Mouse (Mus musculus) embryonic facial prominence, embryonic 11.5 days (tissue): ENCODE data around the gene Abhd5. TPM values are rescaled to one million over a fixed set of nuclear protein-coding genes. Genes with fewer than 3 reads are reported as not detected.

Experiments
- ATAC-seq: fragments of 200-750 bp; cut with Nextera tagmentation; replicated peaks from 2 replicates; pipeline ENCODE4 v1.8.0; 2017; ENCODE audit warnings: low read depth; ENCODE audit not compliant: insufficient number of reproducible peaks, low FRiP score, low TSS enrichment
- DNase-seq: peaks from one replicate; pipeline ENCODE4 v3.0.0-alpha.2; 2015; ENCODE audit warnings: low spot score
- H3K27ac ChIP-seq: fragments of 300-500 bp; sonication (generic); replicated peaks from 2 replicates; pipeline ENCODE4 v1.5.1; 2014; ENCODE audit warnings: mild to moderate bottlenecking, low read depth, low read length, control low read depth
- H3K27me3 ChIP-seq: fragments of 300-500 bp; sonication (generic); 2 replicates; pipeline ENCODE4 v1.6.1; 2014; ENCODE audit warnings: mild to moderate bottlenecking, low read length, moderate library complexity, mixed read lengths; ENCODE audit not compliant: control insufficient read depth, insufficient read depth
- H3K36me3 ChIP-seq: fragments of 300-500 bp; sonication (generic); replicated peaks from 2 replicates; pipeline ENCODE4 v1.6.1; 2014; ENCODE audit warnings: low read depth, mild to moderate bottlenecking, low read length, moderate library complexity, mixed read lengths; ENCODE audit not compliant: control insufficient read depth, insufficient read depth
- H3K4me1 ChIP-seq: fragments of 300-500 bp; sonication (generic); 2 replicates; pipeline ENCODE4 v1.6.1; 2014; ENCODE audit warnings: low read length, mixed read lengths; ENCODE audit not compliant: control insufficient read depth, insufficient read depth
- H3K4me2 ChIP-seq: fragments of 300-500 bp; sonication (generic); 2 replicates; pipeline ENCODE4 v1.6.1; 2014; ENCODE audit warnings: low read depth, mild to moderate bottlenecking, control low read depth, low read length, moderate library complexity
- H3K4me3 ChIP-seq: fragments of 300-500 bp; sonication (generic); 2 replicates; pipeline ENCODE4 v1.5.1; 2014; ENCODE audit warnings: low read depth, low read length, control low read depth
- H3K9ac ChIP-seq: fragments of 300-500 bp; sonication (generic); replicated peaks from 2 replicates; pipeline ENCODE4 v1.6.1; 2014; ENCODE audit warnings: mild to moderate bottlenecking, control low read depth, low read length
- H3K9me3 ChIP-seq: fragments of 300-500 bp; sonication (generic); replicated peaks from 2 replicates; pipeline ENCODE4 v1.6.1; 2016; ENCODE audit warnings: mild to moderate bottlenecking, low read length, inconsistent platforms, mixed read lengths; ENCODE audit not compliant: control insufficient read depth
- WGBS: fragments of 180-500 bp; shearing (Covaris S2); extraction: QIAGEN DNeasy Blood & Tissue Kit; methylation state at CpG from one replicate; pipeline ENCODE4 v1.1.7; 2014; 5-methylcytosine and 5-hydroxymethylcytosine counted together
- polyA plus RNA-seq: library from polyadenylated mRNA; unstranded; fragments of >200 nt; fragmentation: Nextera tagmentation; extraction: Ambion mirVana; gene quantifications from 2 replicates; pipeline ENCODE4 v1.2.1, GENCODE M21; 2014

The Abhd5 gene
- polyA plus RNA-seq, 1 experiment from 2014 or later: 29.2 TPM

- Histone ChIP-seq H3K4me3 (no peak overlapping the region), H3K9me3 (no peaks in the 10 kb centered on the region), H3K4me1 (no peaks in the 10 kb centered on the region), H3K4me2 (no peak overlapping the region), H3K27ac (no peak overlapping the region), H3K36me3 (no peaks in the 10 kb centered on the region), H3K27me3 (no peaks in the 10 kb centered on the region), H3K9ac (no peak overlapping the region)
- ATAC-seq (no peak), DNase-seq (no peak)
- 71% methylated on average over 2 of the region's 2 CpGs for WGBS
Observed at GRCm38 (mm10) chr9:122336677-122337076, 14.7 kb upstream of the Abhd5 start.

- WGBS: 50% methylated on average over 8 of the region's 8 CpGs
- H3K9ac ChIP-seq: no peak overlapping the region
- no peak overlapping the region for H3K4me3 ChIP-seq
- no peaks in the 10 kb centered on the region for H3K4me1 ChIP-seq
- no peak overlapping the region for H3K4me2 ChIP-seq
- no peaks in the 10 kb centered on the region for H3K27me3 ChIP-seq
- no peak overlapping the region for H3K27ac ChIP-seq
- DNase-seq: no peak
- H3K9me3 ChIP-seq: no peaks in the 10 kb centered on the region
- no peak for ATAC-seq
- H3K36me3 ChIP-seq: no peaks in the 10 kb centered on the region
Observed at GRCm38 (mm10) chr9:122337510-122337931, 13.9 kb upstream of the Abhd5 start.

DNA sequence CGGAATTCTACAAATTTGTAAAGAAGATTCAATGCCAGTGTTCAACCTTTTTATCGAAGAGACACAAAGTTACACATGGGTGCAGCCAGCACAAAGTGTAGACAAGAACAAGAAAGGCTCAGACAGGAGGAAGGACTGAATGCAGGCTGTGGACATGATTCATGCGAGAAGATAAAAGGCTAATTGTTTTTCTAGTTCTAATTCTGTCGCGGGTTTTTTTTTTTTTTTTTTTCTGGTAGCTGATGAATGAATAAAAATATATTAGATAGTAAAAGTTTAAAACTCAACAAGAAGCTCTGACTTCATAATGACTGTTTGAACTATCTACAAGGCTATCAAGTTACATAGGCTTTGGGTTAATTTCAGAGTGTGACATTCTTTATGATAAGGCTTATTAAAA is 11.4 kb upstream of the Abhd5 start:
- H3K36me3 ChIP-seq: no peaks in the 10 kb centered on the region
- 66% methylated on average over 5 of the region's 5 CpGs for WGBS
- no peak overlapping the region for H3K9ac ChIP-seq
- no peak for ATAC-seq
- no peak for DNase-seq
- no peaks in the 10 kb centered on the region for H3K27me3 ChIP-seq
- H3K4me3 ChIP-seq: no peak overlapping the region
- no peak overlapping the region for H3K4me2 ChIP-seq
- no peak overlapping the region for H3K27ac ChIP-seq
- no peaks in the 10 kb centered on the region for H3K4me1 ChIP-seq
- no peaks in the 10 kb centered on the region for H3K9me3 ChIP-seq

DNA sequence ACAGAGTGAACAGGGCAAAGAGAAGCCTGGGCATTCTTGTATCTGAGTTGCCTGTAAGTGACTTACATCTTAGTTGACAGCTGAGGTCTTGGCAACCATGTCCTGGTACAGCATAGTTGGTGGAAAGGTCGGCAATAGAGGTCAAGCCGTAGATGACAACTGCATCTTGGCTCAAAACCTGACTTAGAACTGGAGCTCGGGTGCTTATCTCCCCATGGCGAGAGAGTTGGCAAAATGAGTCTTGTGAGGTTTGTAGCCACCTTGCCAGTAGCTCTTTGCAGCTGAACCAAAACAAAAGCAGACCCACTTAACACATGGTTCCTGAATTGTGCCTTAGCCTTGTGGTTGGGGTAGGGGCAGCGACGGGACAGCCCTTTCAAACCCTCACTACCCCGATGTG is 8.0 kb upstream of the Abhd5 start:
- H3K4me1 ChIP-seq: no peaks in the 10 kb centered on the region
- no peaks in the 10 kb centered on the region for H3K9me3 ChIP-seq
- no peak for DNase-seq
- no peak overlapping the region for H3K4me2 ChIP-seq
- no peaks in the 10 kb centered on the region for H3K36me3 ChIP-seq
- WGBS: 81% methylated on average over 7 of the region's 7 CpGs
- H3K4me3 ChIP-seq: no peak overlapping the region
- H3K9ac ChIP-seq: no peak overlapping the region
- no peaks in the 10 kb centered on the region for H3K27me3 ChIP-seq
- no peak overlapping the region for H3K27ac ChIP-seq
- ATAC-seq: no peak

- H3K4me2 ChIP-seq: no peak overlapping the region
- no peak overlapping the region for H3K9ac ChIP-seq
- H3K36me3 ChIP-seq: no peaks in the 10 kb centered on the region
- DNase-seq: no peak
- no peak for ATAC-seq
- WGBS: 88% methylated on average over 8 of the region's 8 CpGs
- no peak overlapping the region for H3K4me3 ChIP-seq
- H3K4me1 ChIP-seq: no peaks in the 10 kb centered on the region
- H3K27ac ChIP-seq: no peak overlapping the region
- H3K27me3 ChIP-seq: no peaks in the 10 kb centered on the region
- no peaks in the 10 kb centered on the region for H3K9me3 ChIP-seq
Observed at GRCm38 (mm10) chr9:122344560-122344959, 6.8 kb upstream of the Abhd5 start.

- no peaks in the 10 kb centered on the region for H3K27me3 ChIP-seq
- WGBS: 78% methylated on average over 3 of the region's 3 CpGs
- no peak overlapping the region for H3K4me2 ChIP-seq
- no peak overlapping the region for H3K27ac ChIP-seq
- H3K4me3 ChIP-seq: no peak overlapping the region
- no peaks in the 10 kb centered on the region for H3K9me3 ChIP-seq
- no peaks in the 10 kb centered on the region for H3K4me1 ChIP-seq
- H3K9ac ChIP-seq: no peak overlapping the region
- DNase-seq (no peak), ATAC-seq (no peak)
- H3K36me3 ChIP-seq: no peaks in the 10 kb centered on the region
Observed at GRCm38 (mm10) chr9:122345291-122345690, 6.1 kb upstream of the Abhd5 start.

- H3K9me3 ChIP-seq: no peaks in the 10 kb centered on the region
- DNase-seq: no peak
Observed at GRCm38 (mm10) chr9:122346059-122346458, 5.3 kb upstream of the Abhd5 start.

GRCm38 (mm10) chr9:122347882-122348281 is 3.5 kb upstream of the Abhd5 start:
- Histone ChIP-seq H3K27me3 (no peaks in the 10 kb centered on the region), H3K9me3 (no peaks in the 10 kb centered on the region), H3K9ac (no peak overlapping the region), H3K36me3 (no peaks in the 10 kb centered on the region), H3K27ac (no peak overlapping the region), H3K4me2 (no peak overlapping the region), H3K4me1 (no peaks in the 10 kb centered on the region), H3K4me3 (no peak overlapping the region)
- WGBS: 89% methylated on average over 1 of the region's 1 CpGs
- ATAC-seq (no peak), DNase-seq (no peak)

More at GRCm38 (mm10) chr9:122346059-122346458, 5.3 kb upstream of the Abhd5 start:
- ATAC-seq: no peak
- 79% methylated on average over 5 of the region's 5 CpGs for WGBS
- H3K4me2 ChIP-seq: no peak overlapping the region
- no peaks in the 10 kb centered on the region for H3K27me3 ChIP-seq
- no peak overlapping the region for H3K9ac ChIP-seq
- H3K36me3 ChIP-seq: no peaks in the 10 kb centered on the region
- H3K4me3 ChIP-seq: no peak overlapping the region
- no peak overlapping the region for H3K27ac ChIP-seq
- no peaks in the 10 kb centered on the region for H3K4me1 ChIP-seq
